ENCODE assay signal across 8 mouse cellular contexts in the genomic region with DNA sequence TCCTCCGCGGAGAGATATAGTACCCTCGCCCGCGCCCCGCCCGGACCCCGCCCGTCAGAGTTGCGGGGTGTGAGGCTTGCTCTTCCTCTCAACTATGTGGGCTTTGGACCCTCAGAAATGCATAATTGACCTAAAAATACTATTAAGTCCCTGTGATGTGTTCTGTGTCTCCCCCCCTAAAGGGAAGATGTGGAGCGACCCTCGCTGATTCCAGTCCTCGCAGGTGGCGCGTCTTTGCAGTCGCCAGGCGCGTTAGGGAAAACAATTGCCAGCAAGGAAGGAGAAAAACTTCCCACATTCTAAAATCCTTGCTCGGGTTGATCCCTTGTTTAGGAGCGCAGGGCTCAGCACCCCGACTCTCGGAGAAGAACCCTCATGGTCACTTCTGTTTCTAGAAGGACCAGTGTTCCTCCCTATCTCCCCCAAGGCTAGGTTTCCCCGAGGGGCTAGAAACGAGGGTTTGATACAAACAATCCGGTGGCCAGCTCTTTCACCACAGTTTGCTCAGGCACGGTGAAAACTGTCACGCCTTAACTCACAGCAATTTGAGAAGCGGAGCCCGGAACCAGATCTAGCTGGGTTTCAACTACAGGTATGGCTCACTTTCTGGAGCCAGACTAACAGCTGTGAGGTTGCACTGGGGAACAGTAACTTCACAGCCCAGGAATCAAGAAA. TPM values are rescaled to one million over a fixed set of nuclear protein-coding genes. Genes with fewer than 3 reads are reported as not detected.
DNase-seq lines count a peak whose midpoint lies in the region; ATAC-seq and TF ChIP-seq lines count a peak whose summit lies in the region.

No protein-coding gene starts in this region.

- H3K4me3 ChIP-seq in cerebellum, adult 2 months (replicated peaks; ENCODE audit: insufficient read depth, low read depth, low read length), result peak overlapping the region; percentile 84
- peak overlapping the region; percentile 35 for H3K4me3 ChIP-seq in embryonic facial prominence, embryonic 11.5 days (ENCODE audit: low read depth, low read length)
- peak overlapping the region; percentile 61 for H3K4me3 ChIP-seq in hindbrain, embryonic 16.5 days (ENCODE audit: low read length)
- peak overlapping the region; percentile 76 for H3K4me3 ChIP-seq in liver, embryonic 12.5 days
- H3K4me3 ChIP-seq in neural tube, embryonic 15.5 days (replicated peaks), result peak overlapping the region; percentile 57

- no peaks in the 10 kb centered on the region for H3K27me3 ChIP-seq in cerebellum, adult 2 months (ENCODE audit: control insufficient read depth, insufficient read depth, low read length)
- H3K27me3 ChIP-seq in embryonic facial prominence, embryonic 11.5 days (ENCODE audit: control insufficient read depth, insufficient read depth, low read length), result no peaks in the 10 kb centered on the region
- H3K27me3 ChIP-seq in hindbrain, embryonic 16.5 days (replicated peaks; ENCODE audit: control insufficient read depth, insufficient read depth, low read length), result no peaks in the 10 kb centered on the region
- no peaks in the 10 kb centered on the region for H3K27me3 ChIP-seq in liver, embryonic 12.5 days (replicated peaks)
- no peaks in the 10 kb centered on the region for H3K27me3 ChIP-seq in neural tube, embryonic 15.5 days (replicated peaks)

- no peak for ATAC-seq in cerebellum, adult (ENCODE audit: insufficient number of reproducible peaks, low FRiP score, low TSS enrichment)
- ATAC-seq in embryonic facial prominence, embryonic 11.5 days (replicated peaks; ENCODE audit: insufficient number of reproducible peaks, low FRiP score, low TSS enrichment, low read depth), result no peak
- ATAC-seq in hindbrain, embryonic 16.5 days, result no peak
- no peak for ATAC-seq in liver, embryonic 12.5 days
- ATAC-seq in neural tube, embryonic 15.5 days (ENCODE audit: low FRiP score), result peak; percentile 8; the same call in 1 of the 2 replicates

- no peaks in the 10 kb centered on the region; the same call in 1 of the 2 replicates for H3K4me1 ChIP-seq in cerebellum, adult 2 months (ENCODE audit: control insufficient read depth, insufficient read depth, low read length)
- H3K4me1 ChIP-seq in embryonic facial prominence, embryonic 11.5 days (ENCODE audit: control insufficient read depth, insufficient read depth, low read length), result no peaks in the 10 kb centered on the region
- peaks cover 7% of the 10 kb centered on the region for H3K4me1 ChIP-seq in hindbrain, embryonic 16.5 days (ENCODE audit: control insufficient read depth, insufficient read depth, low read depth, low read length)
- H3K4me1 ChIP-seq in liver, embryonic 12.5 days, result peaks cover 36% of the 10 kb centered on the region
- peaks cover 21% of the 10 kb centered on the region for H3K4me1 ChIP-seq in neural tube, embryonic 15.5 days

- no peak for TF ChIP-seq CTCF in cerebellum, adult 2 months (IDR thresholded peaks at IDR 0.05; ENCODE audit: borderline replicate concordance, insufficient read depth, low read depth, low read length)

- peak overlapping the region; percentile 58 for H3K9ac ChIP-seq in embryonic facial prominence, embryonic 11.5 days (replicated peaks; ENCODE audit: low read length)
- peak overlapping the region; percentile 60 for H3K9ac ChIP-seq in hindbrain, embryonic 16.5 days (ENCODE audit: low read depth, low read length)
- peak overlapping the region; percentile 78 for H3K9ac ChIP-seq in liver, embryonic 12.5 days
- H3K9ac ChIP-seq in neural tube, embryonic 15.5 days (replicated peaks), result peak overlapping the region; percentile 72

- TF ChIP-seq POLR2A in cerebellum, adult 2 months (IDR thresholded peaks at IDR 0.05; ENCODE audit: borderline replicate concordance, insufficient read depth, low read length), result 0 out of 2 replicates have a peak, but pooled peaks have one; percentile 28

- DNase-seq in cerebellum, adult 2 months, result peak; percentile 52 to 70
- DNase-seq in CD4-positive helper T cell, adult 2 months (ENCODE audit: low read depth, low spot score), result peak; percentile 58
- peak; percentile 54 for DNase-seq in embryonic facial prominence, embryonic 11.5 days (ENCODE audit: low spot score)
- no peak for DNase-seq in testis, postnatal 10 days (ENCODE audit: low spot score)

- peak overlapping the region; percentile 51 for H3K4me2 ChIP-seq in embryonic facial prominence, embryonic 11.5 days (ENCODE audit: low read depth, low read length)
- peak overlapping the region; percentile 85 for H3K4me2 ChIP-seq in hindbrain, embryonic 16.5 days (ENCODE audit: low read length)
- H3K4me2 ChIP-seq in liver, embryonic 12.5 days, result peak overlapping the region; percentile 96
- peak overlapping the region; percentile 86 for H3K4me2 ChIP-seq in neural tube, embryonic 15.5 days

- H3K9me3 ChIP-seq in embryonic facial prominence, embryonic 11.5 days (replicated peaks; ENCODE audit: control insufficient read depth, low read length), result no peaks in the 10 kb centered on the region
- no peaks in the 10 kb centered on the region for H3K9me3 ChIP-seq in hindbrain, embryonic 16.5 days (ENCODE audit: control insufficient read depth, low read length)
- H3K9me3 ChIP-seq in liver, embryonic 12.5 days (replicated peaks), result peaks cover 1% of the 10 kb centered on the region; the same call in 1 of the 2 replicates
- H3K9me3 ChIP-seq in neural tube, embryonic 15.5 days (replicated peaks), result no peaks in the 10 kb centered on the region

- H3K27ac ChIP-seq in cerebellum, adult 2 months (ENCODE audit: insufficient read depth, low read length), result peak overlapping the region; percentile 95
- H3K27ac ChIP-seq in embryonic facial prominence, embryonic 11.5 days (replicated peaks; ENCODE audit: low read depth, low read length), result peak overlapping the region; percentile 57; the same call in 1 of the 2 replicates
- H3K27ac ChIP-seq in hindbrain, embryonic 16.5 days (ENCODE audit: low read depth, low read length), result peak overlapping the region; percentile 99
- H3K27ac ChIP-seq in liver, embryonic 12.5 days, result peak overlapping the region; percentile 93
- peak overlapping the region; percentile 100 for H3K27ac ChIP-seq in neural tube, embryonic 15.5 days (replicated peaks)

- WGBS in cerebellum, adult 2 months, result under 1% methylated on average over 29 of the region's 29 CpGs
- 1% methylated on average over 28 of the region's 29 CpGs for WGBS in embryonic facial prominence, embryonic 11.5 days
- WGBS in hindbrain, embryonic 16.5 days, result 2% methylated on average over 29 of the region's 29 CpGs
- WGBS in liver, embryonic 12.5 days (ENCODE audit: insufficient replicate concordance), result 4% methylated on average over 29 of the region's 29 CpGs
- WGBS in neural tube, embryonic 15.5 days, result under 1% methylated on average over 29 of the region's 29 CpGs

- H3K36me3 ChIP-seq in embryonic facial prominence, embryonic 11.5 days (replicated peaks; ENCODE audit: control insufficient read depth, insufficient read depth, low read depth, low read length), result no peaks in the 10 kb centered on the region
- no peaks in the 10 kb centered on the region for H3K36me3 ChIP-seq in hindbrain, embryonic 16.5 days (ENCODE audit: control insufficient read depth, insufficient read depth, low read length)
- no peaks in the 10 kb centered on the region for H3K36me3 ChIP-seq in liver, embryonic 12.5 days
- H3K36me3 ChIP-seq in neural tube, embryonic 15.5 days, result no peaks in the 10 kb centered on the region

RNA-seq across cellular contexts. Expression of a gene that starts 11.3 kb away (rescaled TPM):
- 991 and 1,020 TPM in 2 replicates for polyA plus RNA-seq in cerebellum, adult 2 months (2012; rRNA removed)
- polyA plus RNA-seq in embryonic facial prominence, embryonic 11.5 days (2014; fragmentation: Nextera tagmentation; extraction: Ambion mirVana), result 1,151 and 1,182 TPM in 2 replicates
- 2,854 and 3,176 TPM in 2 replicates for polyA plus RNA-seq in hindbrain, embryonic 16.5 days (2015; fragmentation: Nextera tagmentation; extraction: Ambion mirVana)
- polyA plus RNA-seq in liver, embryonic 12.5 days (2016; fragmentation: Nextera tagmentation; extraction: Ambion mirVana), result 739 and 779 TPM in 2 replicates
- polyA plus RNA-seq in neural tube, embryonic 15.5 days (2015; fragmentation: Nextera tagmentation; extraction: Ambion mirVana), result 2,749 and 3,020 TPM in 2 replicates

RNA-seq across cellular contexts. Expression of a gene that starts 28.4 kb away (rescaled TPM):
- 14.8 and 16.9 TPM in 2 replicates for polyA plus RNA-seq in cerebellum, adult 2 months (2012; rRNA removed)
- polyA plus RNA-seq in embryonic facial prominence, embryonic 11.5 days (2014; fragmentation: Nextera tagmentation; extraction: Ambion mirVana), result 11.0 and 11.5 TPM in 2 replicates
- polyA plus RNA-seq in hindbrain, embryonic 16.5 days (2015; fragmentation: Nextera tagmentation; extraction: Ambion mirVana), result 11.9 and 13.6 TPM in 2 replicates
- polyA plus RNA-seq in liver, embryonic 12.5 days (2016; fragmentation: Nextera tagmentation; extraction: Ambion mirVana), result 6.9 and 8.6 TPM in 2 replicates
- polyA plus RNA-seq in neural tube, embryonic 15.5 days (2015; fragmentation: Nextera tagmentation; extraction: Ambion mirVana), result 10.4 and 11.8 TPM in 2 replicates
